Mouse (Mus musculus): Measurements from ENCODE around the gene Otogl.

DNA sequence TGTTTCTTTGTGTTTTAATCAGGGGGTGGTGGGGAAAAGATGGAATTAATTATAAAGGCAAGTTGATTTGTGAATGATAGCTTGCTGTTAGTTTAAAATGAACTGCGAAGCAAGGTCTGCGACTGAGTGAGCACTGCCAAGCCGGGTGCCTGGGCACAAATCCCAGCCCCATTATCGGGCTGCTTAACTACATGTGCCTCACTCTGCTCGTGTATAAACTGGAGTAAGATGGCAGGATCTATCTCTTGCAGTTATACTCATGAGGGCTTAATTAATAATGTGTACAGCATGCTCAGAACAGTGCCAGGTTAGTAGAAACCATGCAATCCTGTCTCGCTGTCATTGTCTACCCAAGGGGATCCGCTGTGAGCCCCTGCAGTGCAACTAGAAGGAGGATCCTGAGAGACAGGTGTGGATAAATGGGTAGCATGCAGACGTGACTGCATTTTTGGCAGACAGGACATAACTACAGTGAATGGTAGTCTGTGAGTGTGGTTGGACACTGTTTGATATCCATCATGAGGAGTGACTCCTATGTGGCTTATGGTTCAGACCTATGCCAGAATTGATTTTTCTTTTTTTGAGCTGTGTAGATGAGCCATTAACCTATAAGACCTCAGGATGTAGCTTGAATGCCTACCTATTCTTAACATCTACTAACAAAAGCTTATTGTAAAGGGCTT lies 51.6 kb downstream of the Otogl start:
- TF ChIP-seq CTCF (IDR thresholded peaks at IDR 0.05; ENCODE audit: borderline replicate concordance, insufficient read depth, low read length) (no peak), POLR2A (IDR thresholded peaks at IDR 0.05; ENCODE audit: low read depth, low read length) (no peak)
